Mouse (Mus musculus) bone marrow, adult 2 months (tissue): Measurements from ENCODE around the gene Gm49358.

Source experiments
- CTCF ChIP-seq: fragments of 200-500 bp; IDR thresholded peaks from 2 replicates; pipeline ENCODE4 v1.5.1; 2011; ENCODE audit warnings: low read length, control low read depth; ENCODE audit not compliant: control insufficient read depth, insufficient read depth
- POLR2A ChIP-seq: fragments of 200-500 bp; IDR thresholded peaks from 2 replicates; pipeline ENCODE4 v1.6.1; 2011; ENCODE audit warnings: low read depth, mild to moderate bottlenecking, control low read depth, low read length, borderline replicate concordance; ENCODE audit not compliant: control insufficient read depth

GRCm38 (mm10) chr10:86872121-86872520 is 108.3 kb downstream of the Gm49358 start:
- TF ChIP-seq CTCF (no peak), POLR2A (no peak)
